Comparison of ENCODE assay signal across 17 mouse cellular contexts in the genomic region with DNA sequence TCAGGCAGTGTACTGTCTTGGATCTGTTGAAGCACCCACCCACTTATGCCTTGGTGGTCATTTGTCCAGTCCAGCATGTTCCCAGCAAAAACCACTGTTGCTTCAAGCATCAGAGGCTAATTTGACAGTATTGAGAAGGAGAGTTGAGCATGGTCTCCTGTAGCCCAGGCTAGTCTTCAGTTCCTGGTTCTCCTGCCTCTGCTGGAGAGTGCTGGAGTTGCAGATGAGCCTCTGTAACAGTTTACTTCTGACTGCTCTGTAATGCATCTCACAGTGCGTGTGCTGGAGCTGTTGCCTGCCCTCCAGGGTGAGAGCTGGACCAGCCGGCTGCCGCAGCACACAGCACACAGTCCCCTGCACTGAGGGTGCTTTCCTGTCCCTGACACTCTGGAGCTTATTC. TPM values are rescaled to one million over a fixed set of nuclear protein-coding genes. Genes with fewer than 3 reads are reported as not detected.
DNase-seq lines count a peak whose midpoint lies in the region; ATAC-seq and TF ChIP-seq lines count a peak whose summit lies in the region.
"Had no signal": no experiment of that assay in that cellular context is flagged by ENCODE, and none has a peak within 500 bp of the region (broad histone marks: within the 10 kb centered on the region; RNA-seq: fewer than 3 reads in every experiment).

No protein-coding gene starts in this region.

- 0 out of 2 replicates have a peak, but pooled peaks have one; percentile 8 for TF ChIP-seq CTCF in cerebellum, adult 2 months (IDR thresholded peaks at IDR 0.05; ENCODE audit: borderline replicate concordance, insufficient read depth, low read depth, low read length)
- TF ChIP-seq CTCF in left cerebral cortex, adult 2 months (IDR thresholded peaks at IDR 0.05) = peak; percentile 33

- 89% methylated on average over 3 of the region's 3 CpGs for WGBS in cerebellum, adult 2 months
- WGBS in heart, embryonic 11.5 days (ENCODE audit: insufficient replicate concordance) = 89% methylated on average over 3 of the region's 3 CpGs

- no peak overlapping the region for H3K4me2 ChIP-seq in heart, embryonic 11.5 days
- H3K4me2 ChIP-seq: forebrain, embryonic 13.5 days; liver, embryonic 11.5 days had no signal

- intact Hi-C loops in left cerebral cortex, adult 2 months (cut with DNase I) = no loop called here

- H3K4me3 ChIP-seq in cerebellum, adult 2 months (replicated peaks; ENCODE audit: insufficient read depth, low read depth, low read length) = no peak overlapping the region
- no peak overlapping the region for H3K4me3 ChIP-seq in left cerebral cortex, adult 2 months
- H3K4me3 ChIP-seq in ES-E14 (ENCODE audit: insufficient read depth in 1 of 2, low read depth in 1 of 2, low read length in 2 of 2, poor library complexity in 1 of 2, severe bottlenecking in 1 of 2) = no peak overlapping the region
- no peak overlapping the region for H3K4me3 ChIP-seq in heart, embryonic 11.5 days (ENCODE audit: low read depth, low read length)
- H3K4me3 ChIP-seq: forebrain, embryonic 13.5 days had no signal

- H3K4me1 ChIP-seq in cerebellum, adult 2 months (ENCODE audit: control insufficient read depth, insufficient read depth, low read length) = no peaks in the 10 kb centered on the region
- H3K4me1 ChIP-seq in ES-E14 (ENCODE audit: control insufficient read depth in 2 of 2, insufficient read depth in 2 of 2, low read length in 2 of 2, poor library complexity in 1 of 2) = no peaks in the 10 kb centered on the region
- H3K4me1 ChIP-seq in heart, embryonic 11.5 days (ENCODE audit: control insufficient read depth, insufficient read depth, low read length) = peaks cover 2% of the 10 kb centered on the region; the same call in 1 of the 2 replicates
- H3K4me1 ChIP-seq: forebrain, embryonic 13.5 days had no signal

- peak; percentile 37; the same call in 1 of the 2 replicates for ATAC-seq in megakaryocyte, adult 5-6 weeks (ENCODE audit: poor library complexity, severe bottlenecking)
- no peak for ATAC-seq in heart, embryonic 11.5 days (replicated peaks; ENCODE audit: insufficient number of reproducible peaks, low FRiP score, low TSS enrichment)
- ATAC-seq: forebrain, embryonic 13.5 days; inflammation-experienced regulatory T-cells, adult 6 months; Patski had no signal

- no peak overlapping the region for H3K27ac ChIP-seq in cerebellum, adult 2 months (ENCODE audit: insufficient read depth, low read length)
- H3K27ac ChIP-seq in left cerebral cortex, adult 2 months = no peak overlapping the region
- H3K27ac ChIP-seq in ES-E14 (ENCODE audit: insufficient read depth, low read depth, low read length, poor library complexity, severe bottlenecking) = no peak overlapping the region
- no peak overlapping the region for H3K27ac ChIP-seq in heart, embryonic 11.5 days (ENCODE audit: low read depth, low read length)
- H3K27ac ChIP-seq: forebrain, embryonic 13.5 days had no signal

- no peak for TF ChIP-seq POLR2A in cerebellum, adult 2 months (IDR thresholded peaks at IDR 0.05; ENCODE audit: borderline replicate concordance, insufficient read depth, low read length)

- H3K9ac ChIP-seq in ES-E14 (ENCODE audit: insufficient read depth, low read depth, low read length, poor library complexity, severe bottlenecking) = no peak overlapping the region
- H3K9ac ChIP-seq in heart, embryonic 11.5 days (ENCODE audit: low read depth, low read length) = no peak overlapping the region
- H3K9ac ChIP-seq: forebrain, embryonic 13.5 days had no signal

- no peaks in the 10 kb centered on the region for H3K9me3 ChIP-seq in ES-E14 (ENCODE audit: control insufficient read depth, insufficient read depth, low read depth, low read length)
- H3K9me3 ChIP-seq in heart, embryonic 11.5 days (replicated peaks; ENCODE audit: control insufficient read depth, low read length) = no peaks in the 10 kb centered on the region
- H3K9me3 ChIP-seq: forebrain, embryonic 13.5 days had no signal

- peaks cover 47% of the 10 kb centered on the region for H3K36me3 ChIP-seq in ES-E14 (ENCODE audit: control insufficient read depth, insufficient read depth, low read length, poor library complexity, severe bottlenecking)
- peaks cover 41% of the 10 kb centered on the region for H3K36me3 ChIP-seq in heart, embryonic 11.5 days (ENCODE audit: control insufficient read depth, insufficient read depth, low read length)

- no peak for DNase-seq in cerebellum, adult 2 months
- no peak for DNase-seq in cerebellum, adult 8-10 months
- no peak for DNase-seq in left cerebral cortex, adult 2 months (ENCODE audit: extremely low spot score in 1 of 2, low spot score in 2 of 2)
- no peak for DNase-seq in left cerebral cortex, adult 11 months (ENCODE audit: low spot score)
- peak; percentile 8 for DNase-seq in ES-E14 (ENCODE audit: low read depth, low spot score)
- no peak for DNase-seq in right cerebral cortex, postnatal 14 days
- DNase-seq: adrenal gland, adult 2 months; gastrocnemius, postnatal 14 days; kidney, postnatal 14 days; layer of hippocampus, postnatal 36 days; lung, postnatal 4 days had no signal

- H3K27me3 ChIP-seq in cerebellum, adult 2 months (ENCODE audit: control insufficient read depth, insufficient read depth, low read length) = no peaks in the 10 kb centered on the region
- no peaks in the 10 kb centered on the region for H3K27me3 ChIP-seq in heart, embryonic 11.5 days (ENCODE audit: control insufficient read depth, insufficient read depth, low read length)
- H3K27me3 ChIP-seq: forebrain, embryonic 13.5 days; Patski had no signal

- in situ Hi-C loops in ES-E14 (cut with MboI; ENCODE audit: low sequenced_read_pairs in 2 of 2, unreplicated experiment in 2 of 2) = no loop called here

TF ChIP-seq in ES-E14, 5 proteins besides CTCF, POLR2A, EP300 and RAD21:
- TF ChIP-seq MAFK (IDR thresholded peaks at IDR 0.05; ENCODE audit: insufficient read depth, low read depth, low read length) (no peak), CHD2 (IDR thresholded peaks at IDR 0.05; ENCODE audit: low read depth, low read length) (no peak), ZNF384 (IDR thresholded peaks at IDR 0.05; ENCODE audit: low read depth, low read length) (no peak), ZC3H11A (IDR thresholded peaks at IDR 0.05; ENCODE audit: borderline replicate concordance, low read depth, low read length) (no peak), HCFC1 (IDR thresholded peaks at IDR 0.05; ENCODE audit: borderline replicate concordance, insufficient read depth, low read length) (no peak)
TF ChIP-seq in ES-E14: peak in this region for 0.

RNA-seq across cellular contexts. Expression of gene Sfswap, which starts 41.2 kb away (rescaled TPM):
- 191 and 194 TPM in 2 replicates for polyA plus RNA-seq in cerebellum, adult 2 months (2012; rRNA removed)
- total RNA-seq in left cerebral cortex, adult 2 months (2021) = 100 to 1,000 TPM; 108 to 118 TPM
- 69.5 and 97.8 TPM in 2 replicates for total RNA-seq in ES-E14 (2012; rRNA removed)
- 48.3 and 48.8 TPM in 2 replicates for total RNA-seq in megakaryocyte, adult 5-6 weeks (2015)
- 57.6 and 74.0 TPM in 2 replicates for total RNA-seq in megakaryocyte, adult 5-6 weeks (2017)
- polyA plus RNA-seq in heart, embryonic 11.5 days (2014; fragmentation: Nextera tagmentation; extraction: Ambion mirVana) = 25.6 and 31.0 TPM in 2 replicates

RNA-seq across cellular contexts. Expression of gene Mmp17, which starts 41.7 kb away (rescaled TPM):
- 22.8 and 25.2 TPM in 2 replicates for polyA plus RNA-seq in cerebellum, adult 2 months (2012; rRNA removed)
- total RNA-seq in left cerebral cortex, adult 2 months (2021) = 100 to 1,000 TPM; 107 to 113 TPM
- 6.7 and 15.8 TPM in 2 replicates for total RNA-seq in ES-E14 (2012; rRNA removed)
- 0.18 and 0.49 TPM in 2 replicates for total RNA-seq in megakaryocyte, adult 5-6 weeks (2015)
- total RNA-seq in megakaryocyte, adult 5-6 weeks (2017) = 0.04 TPM in 2 replicates
- polyA plus RNA-seq in heart, embryonic 11.5 days (2014; fragmentation: Nextera tagmentation; extraction: Ambion mirVana) = 0.37 and 0.51 TPM in 2 replicates
